Mouse (Mus musculus) limb, embryonic 11.5 days (tissue): Measurements from ENCODE around the gene Mgat5. TPM values are rescaled to one million over a fixed set of nuclear protein-coding genes. Genes with fewer than 3 reads are reported as not detected.

ENCODE experiments used
- ATAC-seq: fragments of 200-750 bp; cut with Nextera tagmentation; 2 replicates; pipeline ENCODE4 v1.8.0; 2017; ENCODE audit warnings: low read depth; ENCODE audit not compliant: insufficient number of reproducible peaks, low FRiP score, low TSS enrichment
- DNase-seq: peaks from one replicate; pipeline ENCODE4 v3.0.0-alpha.2; 2015; ENCODE audit warnings: low spot score
- H3K27ac ChIP-seq: fragments of 300-500 bp; sonication (generic); replicated peaks from 2 replicates; pipeline ENCODE4 v1.5.1; 2014; ENCODE audit warnings: low read depth, mild to moderate bottlenecking, low read length
- H3K27me3 ChIP-seq: fragments of 300-500 bp; sonication (generic); 2 replicates; pipeline ENCODE4 v1.6.1; 2014; ENCODE audit warnings: mild to moderate bottlenecking, low read length, mixed read lengths; ENCODE audit not compliant: control insufficient read depth, insufficient read depth
- H3K36me3 ChIP-seq: fragments of 300-500 bp; sonication (generic); 2 replicates; pipeline ENCODE4 v1.6.1; 2014; ENCODE audit warnings: mild to moderate bottlenecking, low read length, moderate library complexity, mixed read lengths; ENCODE audit not compliant: control insufficient read depth, insufficient read depth
- H3K4me1 ChIP-seq: fragments of 300-500 bp; sonication (generic); 2 replicates; pipeline ENCODE4 v1.6.1; 2014; ENCODE audit warnings: low read length, mixed read lengths; ENCODE audit not compliant: control insufficient read depth, insufficient read depth
- H3K4me2 ChIP-seq: fragments of 300-500 bp; sonication (generic); 2 replicates; pipeline ENCODE4 v1.6.1; 2014; ENCODE audit warnings: low read depth, mild to moderate bottlenecking, moderate library complexity; ENCODE audit not compliant: severe bottlenecking
- H3K4me3 ChIP-seq: fragments of 300-500 bp; sonication (generic); 2 replicates; pipeline ENCODE4 v1.5.1; 2014; ENCODE audit warnings: low read depth, low read length
- H3K9ac ChIP-seq: fragments of 300-500 bp; sonication (generic); 2 replicates; pipeline ENCODE4 v1.6.1; 2014; ENCODE audit warnings: mild to moderate bottlenecking, low read length
- H3K9me3 ChIP-seq: fragments of 300-500 bp; sonication (generic); 2 replicates; pipeline ENCODE4 v1.6.1; 2016; ENCODE audit warnings: low read length; ENCODE audit not compliant: control insufficient read depth
- WGBS: fragments of 180-500 bp; shearing (Covaris S2); extraction: QIAGEN DNeasy Blood & Tissue Kit; methylation state at CpG from one replicate; pipeline ENCODE4 v1.1.7; 2014; 5-methylcytosine and 5-hydroxymethylcytosine counted together
- polyA plus RNA-seq: library from polyadenylated mRNA; unstranded; fragments of >200 nt; fragmentation: Nextera tagmentation; extraction: Ambion mirVana; gene quantifications from 2 replicates; pipeline ENCODE4 v1.2.1, GENCODE M21; 2014

Gene Mgat5
- polyA plus RNA-seq, 1 experiment from 2014 or later = 6.3 TPM

DNA sequence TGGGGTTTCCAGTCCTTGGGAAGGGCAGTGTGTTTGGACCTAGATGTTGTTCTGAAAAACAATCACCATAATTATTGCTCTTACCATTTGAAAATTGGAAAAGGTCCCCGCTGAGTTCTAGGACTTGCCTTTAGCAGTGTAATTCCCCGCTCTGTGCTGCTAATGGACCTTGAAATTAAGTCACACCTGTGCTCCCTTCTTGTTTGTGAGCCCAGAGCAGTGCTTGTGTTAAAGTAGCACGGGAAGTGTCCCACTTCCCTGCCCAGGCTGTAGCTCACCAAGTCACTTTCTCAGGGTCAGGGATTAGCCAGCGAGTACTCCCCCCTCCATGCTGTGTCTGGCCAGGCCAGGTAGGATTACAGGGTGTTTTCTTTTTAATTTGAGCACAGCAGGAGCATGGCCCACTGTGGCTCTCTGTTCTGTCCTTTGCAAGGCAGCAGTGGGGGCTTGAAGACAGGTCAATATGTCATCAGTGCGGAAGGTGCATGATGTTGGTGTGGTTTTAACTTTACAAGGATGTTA, 123.6 kb downstream of the Mgat5 start:
- ATAC-seq = no peak
- Histone ChIP-seq H3K9ac (no peak overlapping the region), H3K4me2 (no peak overlapping the region), H3K27me3 (no peaks in the 10 kb centered on the region), H3K4me3 (no peak overlapping the region), H3K4me1 (no peaks in the 10 kb centered on the region), H3K9me3 (no peaks in the 10 kb centered on the region), H3K36me3 (0 out of 2 replicates have a peak, but pooled peaks cover 3% of the 10 kb centered on the region), H3K27ac (no peak overlapping the region)
- WGBS = 45% methylated on average over 5 of the region's 5 CpGs
- no peak for DNase-seq

DNA sequence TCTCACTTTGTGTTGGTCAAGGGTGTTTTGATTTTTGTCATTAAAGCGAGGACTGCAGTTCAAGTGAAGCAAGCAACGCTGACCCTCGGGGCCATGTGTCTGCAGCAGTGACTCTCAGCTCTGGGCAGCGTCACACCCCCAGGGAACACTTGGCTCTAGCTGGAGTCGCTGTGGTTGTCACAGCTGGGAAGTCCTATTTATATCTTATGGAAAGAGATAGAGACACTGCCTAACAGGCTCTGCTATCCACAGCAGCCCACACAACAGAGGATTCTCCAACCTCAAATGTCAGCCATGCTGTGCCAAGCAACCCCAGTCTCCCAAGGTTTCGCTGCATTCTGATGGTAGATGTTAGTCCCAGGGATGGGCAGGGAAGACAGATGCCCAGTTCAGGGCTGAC, 125.0 kb downstream of the Mgat5 start:
- no peak for ATAC-seq
- no peaks in the 10 kb centered on the region for H3K36me3 ChIP-seq
- H3K4me1 ChIP-seq = no peaks in the 10 kb centered on the region
- H3K9ac ChIP-seq = no peak overlapping the region
- H3K9me3 ChIP-seq = no peaks in the 10 kb centered on the region
- 89% methylated on average over 6 of the region's 6 CpGs for WGBS
- H3K4me2 ChIP-seq = no peak overlapping the region
- H3K27ac ChIP-seq = no peak overlapping the region
- DNase-seq = no peak
- H3K4me3 ChIP-seq = no peak overlapping the region
- H3K27me3 ChIP-seq = no peaks in the 10 kb centered on the region

DNA sequence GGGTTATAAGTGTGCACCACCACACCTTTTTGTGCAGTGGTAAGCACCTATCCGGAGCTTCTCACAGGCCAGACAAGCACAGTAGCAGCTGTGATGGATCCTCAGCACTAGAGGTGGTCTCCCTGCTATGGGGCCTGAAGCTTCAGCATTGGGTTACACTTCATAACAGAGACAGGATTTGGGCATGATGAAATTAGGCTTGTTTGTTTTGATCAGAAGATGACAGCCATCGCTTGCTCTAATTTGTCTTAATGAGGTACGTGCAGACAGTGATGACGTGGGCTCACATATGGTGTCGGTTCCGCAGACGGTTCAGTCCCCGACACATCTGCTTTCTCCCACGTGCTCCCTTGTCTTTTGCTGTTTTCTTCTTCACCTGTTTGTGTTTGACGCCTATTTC, 132.9 kb downstream of the Mgat5 start:
- Histone ChIP-seq H3K4me2 (no peak overlapping the region), H3K36me3 (no peaks in the 10 kb centered on the region), H3K4me3 (no peak overlapping the region), H3K27ac (no peak overlapping the region), H3K4me1 (no peaks in the 10 kb centered on the region), H3K9me3 (no peaks in the 10 kb centered on the region), H3K9ac (no peak overlapping the region), H3K27me3 (no peaks in the 10 kb centered on the region)
- no peak for ATAC-seq
- DNase-seq = no peak
- 84% methylated on average over 10 of the region's 10 CpGs for WGBS

DNA sequence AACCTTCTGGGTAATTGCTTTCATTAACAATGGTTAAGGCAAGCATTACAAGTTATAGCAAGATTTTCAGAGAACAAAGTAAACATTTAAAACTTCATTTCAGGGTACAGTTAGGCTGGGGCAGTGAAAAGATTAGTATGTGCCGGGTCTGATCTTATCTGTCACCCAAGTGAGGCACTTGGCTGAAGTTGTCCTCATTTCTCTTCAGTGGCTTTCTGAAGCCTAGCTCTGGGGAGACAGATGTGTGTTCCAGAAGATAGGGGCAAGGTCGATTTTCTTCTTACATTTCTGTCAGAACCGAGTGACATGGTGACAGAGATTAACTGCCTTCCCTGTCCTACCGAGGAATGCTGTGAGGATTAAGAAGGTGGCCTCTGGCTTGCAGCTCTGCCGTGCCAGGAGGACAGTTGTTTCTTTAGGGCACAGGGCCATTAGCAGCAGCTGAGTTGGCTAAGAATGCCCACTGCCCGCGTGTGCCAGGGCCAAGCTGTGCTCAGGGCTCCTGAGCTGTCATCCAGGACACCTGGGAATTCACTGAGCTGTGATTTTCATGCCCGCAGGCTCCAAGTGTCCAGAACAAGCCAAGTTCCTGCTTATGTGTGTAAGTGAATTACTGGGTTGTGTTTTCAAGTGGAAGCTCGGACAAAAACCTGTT, 134.1 kb downstream of the Mgat5 start:
- ATAC-seq = no peak
- Histone ChIP-seq H3K4me1 (no peaks in the 10 kb centered on the region), H3K36me3 (no peaks in the 10 kb centered on the region), H3K4me3 (no peak overlapping the region), H3K27ac (no peak overlapping the region), H3K9me3 (no peaks in the 10 kb centered on the region), H3K27me3 (no peaks in the 10 kb centered on the region), H3K9ac (no peak overlapping the region), H3K4me2 (no peak overlapping the region)
- DNase-seq = no peak
- WGBS = 65% methylated on average over 9 of the region's 9 CpGs

DNA sequence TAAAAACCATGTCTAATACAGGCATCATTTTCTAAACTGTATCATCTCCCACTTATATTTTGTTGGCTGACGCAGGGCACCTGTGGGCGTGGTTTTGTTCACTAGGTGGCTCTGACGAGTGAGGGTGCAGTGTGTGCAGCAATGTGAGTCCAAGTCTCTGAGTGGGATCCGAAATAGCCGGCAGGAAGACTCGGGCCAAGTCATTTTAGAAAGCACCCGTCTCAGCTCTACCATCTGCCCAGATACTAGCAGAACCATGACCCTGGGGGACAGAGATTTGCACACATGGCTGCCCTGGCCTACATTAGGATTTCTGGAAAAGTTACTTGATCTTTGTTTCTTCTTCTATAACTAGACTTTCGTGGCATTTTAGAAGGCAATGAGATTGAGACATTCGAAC, 135.5 kb downstream of the Mgat5 start:
- no peaks in the 10 kb centered on the region for H3K9me3 ChIP-seq

DNA sequence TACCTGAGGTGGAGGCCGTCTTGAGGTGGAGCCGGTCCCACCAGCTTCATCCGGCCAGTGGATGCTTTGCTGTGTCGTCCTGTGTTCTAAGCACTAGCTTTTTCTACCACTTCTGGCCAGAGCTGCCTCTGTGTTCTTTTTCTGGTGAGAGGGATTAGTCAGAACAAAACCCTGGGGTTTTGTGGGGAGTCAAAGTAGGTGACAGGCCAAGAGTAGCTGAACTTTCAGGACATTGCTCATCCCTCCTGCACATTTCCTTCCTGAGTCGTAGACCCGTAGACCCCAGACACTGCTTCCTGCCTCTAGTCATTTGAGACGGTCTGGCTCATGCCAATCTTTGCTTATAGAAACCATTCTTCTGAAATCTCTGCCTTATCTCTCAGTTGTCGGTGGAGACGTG, 140.1 kb downstream of the Mgat5 start:
- Histone ChIP-seq H3K4me3 (no peak overlapping the region), H3K27ac (no peak overlapping the region), H3K4me2 (no peak overlapping the region), H3K9me3 (no peaks in the 10 kb centered on the region), H3K36me3 (no peaks in the 10 kb centered on the region), H3K4me1 (no peaks in the 10 kb centered on the region), H3K27me3 (no peaks in the 10 kb centered on the region), H3K9ac (no peak overlapping the region)
- ATAC-seq = no peak
- no peak for DNase-seq
- 64% methylated on average over 9 of the region's 9 CpGs for WGBS

More for the DNA sequence above, 135.5 kb downstream of the Mgat5 start:
- no peaks in the 10 kb centered on the region for H3K36me3 ChIP-seq
- ATAC-seq (no peak), DNase-seq (no peak)
- H3K9ac ChIP-seq = no peak overlapping the region
- no peak overlapping the region for H3K27ac ChIP-seq
- H3K4me1 ChIP-seq = no peaks in the 10 kb centered on the region
- no peak overlapping the region for H3K4me2 ChIP-seq
- no peak overlapping the region for H3K4me3 ChIP-seq
- no peaks in the 10 kb centered on the region for H3K27me3 ChIP-seq
- 88% methylated on average over 9 of the region's 9 CpGs for WGBS

DNA sequence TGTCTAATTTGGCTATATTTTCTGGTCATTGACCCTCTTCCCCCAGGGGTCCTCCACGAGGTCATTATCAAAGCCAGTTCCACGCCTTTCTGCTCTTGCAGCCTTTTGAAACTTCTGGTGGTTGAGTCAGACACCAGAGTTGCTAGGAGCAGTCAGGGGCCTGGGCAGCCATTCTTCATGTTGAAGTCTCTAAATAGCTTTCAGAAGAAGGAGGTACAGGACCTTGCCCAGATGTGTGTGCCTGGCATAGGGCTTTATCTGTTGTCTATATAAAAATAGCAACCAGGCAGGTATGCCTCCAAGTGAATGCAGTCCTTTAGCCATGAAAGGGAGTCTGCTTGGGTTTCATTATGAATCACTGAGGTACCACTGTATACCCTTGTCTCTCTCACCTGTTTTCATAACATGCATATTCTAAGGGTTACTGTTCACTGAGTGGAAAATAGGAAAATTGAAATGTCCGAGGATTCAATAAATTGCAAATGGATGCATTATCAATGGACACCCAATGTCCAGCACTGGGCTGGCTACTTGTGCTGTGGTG, 141.9 kb downstream of the Mgat5 start:
- Histone ChIP-seq H3K4me1 (no peaks in the 10 kb centered on the region), H3K4me3 (no peak overlapping the region), H3K27me3 (no peaks in the 10 kb centered on the region), H3K36me3 (no peaks in the 10 kb centered on the region), H3K9me3 (no peaks in the 10 kb centered on the region), H3K27ac (no peak overlapping the region), H3K9ac (no peak overlapping the region), H3K4me2 (no peak overlapping the region)
- DNase-seq (no peak), ATAC-seq (no peak)
- 53% methylated on average over 3 of the region's 3 CpGs for WGBS

DNA sequence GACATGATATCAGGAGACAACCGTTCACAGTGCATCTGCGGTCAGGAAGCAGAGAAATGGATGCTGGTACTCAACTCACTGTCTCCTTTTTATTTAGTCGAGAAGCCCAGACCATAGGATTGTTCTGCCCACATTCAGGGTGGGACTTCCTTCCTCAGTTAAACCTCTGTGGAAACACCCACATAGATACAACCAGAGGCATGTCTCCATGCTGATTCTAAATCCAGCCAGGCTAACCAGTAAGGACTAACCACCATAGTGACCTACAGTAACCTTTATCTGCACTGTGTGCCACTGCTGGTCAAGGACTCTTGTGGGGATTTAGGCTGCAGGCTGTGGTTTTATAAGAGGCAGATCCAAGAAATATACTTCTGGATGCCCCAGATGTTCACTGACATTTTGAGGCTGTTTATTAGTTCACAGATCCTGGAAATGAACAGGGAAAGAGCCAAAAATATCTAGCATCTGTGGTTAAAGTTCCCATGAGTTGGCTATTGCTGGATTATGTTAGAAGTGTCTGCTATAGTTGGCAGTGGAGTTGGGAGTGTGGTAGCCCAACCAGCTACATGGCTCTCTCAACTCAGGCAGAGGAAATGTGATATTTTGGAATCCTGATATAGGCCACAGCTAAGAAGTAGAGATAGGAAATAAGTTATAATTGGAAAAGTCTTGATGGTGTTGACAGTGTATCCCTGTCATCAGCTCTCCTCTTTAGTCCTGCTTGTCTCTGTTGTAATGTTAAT, 143.2 kb downstream of the Mgat5 start:
- H3K4me1 ChIP-seq = no peaks in the 10 kb centered on the region
- H3K27ac ChIP-seq = no peak overlapping the region
- no peak for ATAC-seq
- H3K27me3 ChIP-seq = no peaks in the 10 kb centered on the region
- WGBS = 86% methylated on average over 3 of the region's 3 CpGs
- no peaks in the 10 kb centered on the region for H3K36me3 ChIP-seq
- no peak overlapping the region for H3K4me2 ChIP-seq
- no peak overlapping the region for H3K4me3 ChIP-seq
- no peak for DNase-seq
- H3K9ac ChIP-seq = no peak overlapping the region
- no peaks in the 10 kb centered on the region for H3K9me3 ChIP-seq
